Mouse (Mus musculus) A20 (cell line): ENCODE data around the gene Pcsk6.

Experiments used
- DNase-seq: peaks from one replicate; pipeline ENCODE4 v3.0.0-alpha.2; 2011; ENCODE audit warnings: low read depth, low spot score

Pcsk6 gene

GRCm38 (mm10) chr7:66048446-66049230 lies 187.1 kb downstream of the Pcsk6 start:
- no peak for DNase-seq

DNA sequence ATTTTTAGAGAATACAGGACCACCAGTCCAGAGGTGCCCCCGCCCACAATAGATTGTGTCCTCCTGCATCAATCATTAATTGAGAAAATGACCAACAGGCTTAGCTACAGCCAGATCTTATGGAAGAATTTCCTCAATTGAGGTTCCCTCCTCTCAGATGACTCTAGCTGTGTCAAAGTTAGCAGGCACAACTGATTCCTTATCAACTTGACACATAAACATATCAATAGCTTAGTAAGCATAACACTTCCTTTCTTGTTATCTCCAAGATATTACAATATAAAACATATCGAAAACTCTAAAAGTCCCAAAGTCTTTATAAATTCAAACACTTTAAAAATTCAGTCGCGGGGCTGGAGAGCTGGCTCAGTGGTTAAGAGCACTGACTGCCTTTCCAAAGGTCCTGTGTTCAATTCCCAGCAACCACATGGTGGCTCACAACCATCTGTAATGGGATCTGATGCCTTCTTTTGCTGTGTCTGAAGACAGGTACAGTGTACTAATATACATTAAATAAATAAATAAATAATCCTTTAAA lies 192.5 kb downstream of the Pcsk6 start:
- DNase-seq = no peak

DNA sequence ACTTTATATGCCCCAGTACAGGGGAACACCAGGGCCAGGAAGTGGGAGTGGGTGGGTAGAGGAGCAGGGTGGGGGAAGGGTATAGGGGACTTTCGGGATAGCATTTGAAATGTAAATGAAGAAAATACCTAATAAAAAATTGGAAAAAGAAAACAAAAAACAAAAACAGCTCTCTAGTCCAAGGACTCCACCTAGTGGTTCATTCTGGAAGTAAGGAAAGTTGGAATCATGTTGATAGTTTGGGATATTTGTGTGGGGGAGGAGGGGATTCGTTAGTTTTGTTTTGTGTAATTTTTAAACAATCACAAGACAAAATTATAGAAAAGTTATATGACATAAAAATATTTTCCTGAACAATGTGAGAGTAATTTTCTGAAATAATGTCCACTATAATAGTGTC lies 193.8 kb downstream of the Pcsk6 start:
- peak; percentile 19 for DNase-seq

GRCm38 (mm10) chr7:66058703-66059102 lies 197.2 kb downstream of the Pcsk6 start, which contains the start of gene Snrpa1:
Gene Snrpa1, plus strand, starts transcription at chr7:66059003.
- no peak for DNase-seq

GRCm38 (mm10) chr7:66060066-66060956 lies 198.8 kb downstream of the Pcsk6 start:
- peak; percentile 92 for DNase-seq

DNA sequence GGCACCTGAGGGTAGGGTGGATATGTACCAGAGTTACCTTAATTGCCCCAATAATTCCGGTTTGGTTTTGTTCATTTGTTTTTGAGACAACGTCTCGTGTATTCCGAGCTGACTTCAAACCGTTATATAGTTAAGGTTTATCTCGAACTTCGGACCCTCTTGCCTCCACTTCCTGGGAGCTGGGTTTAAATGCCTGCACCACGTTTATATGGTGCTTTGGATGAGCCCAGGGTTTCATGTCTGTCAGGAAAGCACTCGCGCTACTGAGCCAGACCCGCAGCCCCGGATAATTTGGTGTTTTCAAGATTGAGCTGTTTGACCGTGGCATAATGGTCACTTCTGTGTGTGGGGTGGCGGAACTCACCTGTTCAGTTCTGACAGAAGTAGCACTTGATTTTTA lies 199.5 kb downstream of the Pcsk6 start:
- DNase-seq = peak; percentile 42

DNA sequence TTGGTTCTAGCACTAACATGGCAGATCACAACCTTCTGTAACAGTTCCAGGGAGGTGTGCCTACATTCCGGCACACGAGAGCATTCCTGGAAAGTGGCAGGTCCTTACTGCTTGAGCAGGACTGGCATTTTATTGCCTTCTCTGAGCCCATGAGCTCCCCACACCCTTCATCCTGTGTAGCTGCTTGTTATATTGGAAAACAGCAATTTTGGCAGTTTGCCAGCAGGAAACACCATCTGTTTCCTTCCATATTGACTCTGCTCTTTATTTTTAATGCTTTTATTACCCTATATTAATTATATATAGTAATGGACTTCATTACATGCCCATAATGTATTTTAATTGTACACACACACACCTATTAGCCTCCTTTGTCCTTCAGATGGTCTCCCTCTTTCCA lies 214.9 kb downstream of the Pcsk6 start:
- no peak for DNase-seq

GRCm38 (mm10) chr7:66079364-66080230 lies 218.1 kb downstream of the Pcsk6 start, which contains the start of gene Selenos:
Gene Selenos, plus strand, starts transcription at chr7:66079649.
- DNase-seq = peak; percentile 99

- DNase-seq = no peak
These were observed 218.7 kb downstream of the Pcsk6 start for GRCm38 (mm10) chr7:66080231-66080613.

DNA sequence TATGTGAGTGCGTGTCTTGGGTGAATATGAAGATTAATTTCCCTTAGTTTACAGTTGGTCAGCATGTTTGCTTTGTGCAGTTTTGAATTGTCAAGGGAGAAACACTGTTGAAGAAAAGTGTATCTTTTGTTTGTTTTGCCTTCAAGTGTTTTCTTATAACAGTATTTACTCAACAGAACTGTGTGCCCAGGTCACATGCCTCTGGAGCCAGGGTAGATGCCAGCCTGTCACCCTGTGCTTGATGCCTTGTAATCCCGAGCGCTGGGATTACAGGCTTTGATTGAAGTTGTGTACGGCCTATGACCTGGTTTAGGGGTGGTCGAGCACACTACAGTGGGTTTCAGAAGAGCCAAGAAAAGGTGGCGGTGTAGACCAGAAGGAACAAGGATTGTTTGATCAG lies 222.2 kb downstream of the Pcsk6 start:
- no peak for DNase-seq

DNA sequence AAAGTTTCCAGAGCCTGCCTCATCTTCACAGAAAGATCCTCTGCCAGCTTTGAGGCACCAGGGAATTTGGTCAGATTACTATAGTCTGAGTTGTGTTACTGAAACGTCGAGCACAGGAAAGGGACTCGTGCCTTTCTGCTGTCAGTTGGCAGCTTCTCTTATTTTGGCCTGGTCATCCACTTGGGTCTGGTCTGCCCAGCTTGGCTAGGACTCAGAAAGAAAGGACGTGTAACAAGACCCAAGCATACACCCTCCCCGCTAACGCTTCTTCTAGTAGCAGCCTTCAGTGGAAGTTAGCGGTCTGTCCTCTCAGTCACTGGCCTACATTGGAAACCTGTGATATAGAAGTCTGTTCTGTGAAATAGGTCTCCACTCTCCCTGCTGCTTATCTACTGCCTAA lies 223.0 kb downstream of the Pcsk6 start:
- DNase-seq = no peak

- no peak for DNase-seq
These were observed 226.1 kb downstream of the Pcsk6 start for GRCm38 (mm10) chr7:66087652-66088051.

DNA sequence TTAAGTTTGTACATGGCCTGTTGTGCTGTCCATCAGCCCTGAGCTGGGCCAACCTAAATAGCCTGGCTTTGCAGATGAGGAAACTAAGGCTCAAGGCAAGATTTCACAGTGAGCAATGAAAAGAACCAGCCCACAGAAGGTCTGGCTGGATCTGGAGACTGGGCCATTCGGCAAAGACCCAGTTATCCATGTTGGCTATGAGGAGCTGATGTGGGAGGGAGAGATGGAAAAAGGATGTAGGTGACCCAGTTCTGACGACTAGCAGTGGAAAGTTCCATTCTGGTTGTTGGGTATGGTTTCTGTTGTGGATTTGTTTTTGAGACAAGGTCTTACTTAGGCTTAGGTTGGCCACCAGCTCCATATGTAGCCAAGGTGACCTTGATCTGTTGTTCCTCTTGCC lies 226.5 kb downstream of the Pcsk6 start:
- no peak for DNase-seq

DNA sequence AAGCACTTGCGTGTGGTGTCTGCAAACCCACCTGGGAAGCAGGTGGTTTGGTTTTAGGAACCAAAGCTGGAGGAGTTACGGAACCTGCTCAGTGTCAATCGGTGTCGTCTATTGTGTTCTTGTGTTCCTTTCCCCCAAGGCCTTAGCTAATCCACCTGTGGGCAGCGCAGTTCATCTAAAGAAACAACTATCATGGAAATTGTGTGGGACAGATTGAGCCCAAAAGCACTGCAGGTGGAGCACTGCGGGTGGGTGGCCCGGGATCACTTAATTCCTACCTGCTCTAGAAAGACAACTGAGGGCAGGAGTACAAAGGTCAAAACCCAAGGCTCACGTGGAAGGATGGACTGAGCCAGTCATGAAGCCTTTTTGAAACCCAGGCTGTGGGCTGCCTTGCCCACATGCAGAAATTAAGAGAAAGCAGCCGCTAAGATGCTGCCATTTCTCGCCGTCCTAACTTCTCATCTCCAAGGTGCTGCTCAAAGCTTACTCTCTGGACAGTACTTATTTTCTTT lies 229.2 kb downstream of the Pcsk6 start:
- no peak for DNase-seq

GRCm38 (mm10) chr7:66091553-66091952 lies 230.0 kb downstream of the Pcsk6 start:
- DNase-seq = no peak

DNA sequence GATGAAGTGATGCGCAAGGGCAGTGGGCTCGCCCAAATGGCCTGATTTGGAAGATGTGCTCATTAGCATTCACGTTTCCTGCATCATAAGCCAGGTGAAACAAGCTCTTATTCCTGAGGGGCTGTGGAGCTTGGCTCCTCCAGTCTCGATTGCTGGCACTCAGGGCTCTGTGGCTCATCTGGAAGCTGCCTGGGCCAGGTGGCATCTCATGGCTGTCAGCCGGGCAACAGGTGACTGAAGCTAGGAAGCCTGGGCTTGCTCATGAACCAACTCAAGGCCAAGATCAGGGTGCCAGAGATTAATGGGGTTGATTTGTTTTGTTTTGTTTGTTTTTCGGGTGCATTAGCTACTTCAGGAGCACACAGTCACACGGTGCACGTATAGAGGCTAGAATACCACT lies 231.1 kb downstream of the Pcsk6 start:
- DNase-seq = no peak

DNA sequence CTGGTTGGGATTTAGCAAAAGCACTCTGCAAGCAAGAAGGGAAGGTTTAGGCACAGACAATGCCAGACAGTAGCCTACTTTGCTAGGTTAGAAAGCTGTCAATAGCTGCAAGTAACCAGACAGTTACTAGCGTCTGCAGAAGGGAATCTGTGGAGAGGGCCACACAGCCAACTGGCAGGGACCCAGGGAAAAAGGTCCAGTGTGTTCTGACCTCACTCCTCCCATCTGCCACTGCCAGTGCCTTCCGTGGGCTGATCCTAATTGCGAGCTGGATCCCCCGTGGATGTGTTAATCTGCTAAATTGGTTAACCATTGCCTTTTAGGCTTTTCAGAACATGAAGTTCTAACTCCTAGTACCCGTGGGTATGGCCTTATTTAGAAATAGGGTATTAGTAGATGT lies 232.6 kb downstream of the Pcsk6 start:
- no peak for DNase-seq

DNA sequence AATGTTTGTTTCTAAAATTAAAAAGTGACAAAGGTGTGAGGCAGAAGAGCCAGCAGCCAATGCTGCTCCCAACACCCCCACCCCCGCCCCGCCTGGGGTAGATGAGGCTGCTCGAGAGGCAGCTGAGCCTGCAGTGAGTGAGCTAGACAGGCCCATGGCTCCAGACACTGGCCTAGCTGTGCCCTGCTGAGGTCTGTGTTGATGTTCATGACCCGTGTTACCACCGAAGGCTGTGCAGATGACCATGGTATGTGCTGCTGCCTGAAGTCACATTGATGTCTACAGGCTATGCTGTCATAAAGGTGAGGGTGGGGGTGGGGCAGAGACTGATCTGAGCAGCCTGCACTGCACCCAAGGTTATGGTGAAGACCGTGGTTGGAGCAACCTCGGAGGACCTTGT lies 237.3 kb downstream of the Pcsk6 start:
- no peak for DNase-seq
